Mouse (Mus musculus): Measurements from ENCODE around the gene Man2c1.

Man2c1 gene

GRCm38 (mm10) chr9:57158013-57158470 is 27.6 kb downstream of the Man2c1 start, which contains the start of gene Commd4:
Commd4 (minus strand) TSS chr9:57158331.
- peak; percentile 95 for DNase-seq

GRCm38 (mm10) chr9:57158506-57158905 is 28.0 kb downstream of the Man2c1 start:
- no peak for DNase-seq

GRCm38 (mm10) chr9:57162496-57162895 is 32.0 kb downstream of the Man2c1 start:
- no peak for DNase-seq

GRCm38 (mm10) chr9:57163137-57163536 is 32.6 kb downstream of the Man2c1 start:
- no peak for DNase-seq

- DNase-seq, result no peak
Observed at GRCm38 (mm10) chr9:57166173-57166572, 35.7 kb downstream of the Man2c1 start.

- DNase-seq, result no peak
Observed at GRCm38 (mm10) chr9:57168411-57168810, 37.9 kb downstream of the Man2c1 start.
